Mouse (Mus musculus): ENCODE measurements around the gene Spire2.

DNA sequence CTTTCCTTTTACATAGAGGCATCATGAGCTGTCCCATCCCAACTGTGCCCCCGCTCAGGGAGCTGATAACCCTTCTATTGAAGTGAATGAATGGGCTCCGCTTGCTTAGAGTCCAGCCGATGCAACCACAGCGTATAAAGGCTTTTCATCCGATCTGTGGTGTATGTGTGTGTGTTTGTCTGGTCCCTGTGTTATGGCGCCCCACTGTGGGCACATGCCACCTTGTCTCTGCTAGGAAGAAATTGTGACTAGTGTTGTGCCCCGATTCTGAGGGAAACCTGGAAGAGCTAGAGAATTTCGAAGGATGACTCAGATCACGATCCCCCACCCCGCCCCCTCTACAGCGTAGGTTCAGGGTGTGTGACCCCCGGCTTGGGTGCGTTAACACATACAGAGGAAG lies 20.3 kb downstream of the Spire2 start:
- TF ChIP-seq GATA1 (IDR thresholded peaks at IDR 0.05; ENCODE audit: borderline replicate concordance, low read length) (no peak), FLI1 (IDR thresholded peaks at IDR 0.05; ENCODE audit: low read length) (no peak)
